In genomic region chr14:20639918-20640619, GRCm38 (mm10) we compare ENCODE assay signal across 8 mouse cellular contexts. TPM values are rescaled to one million over a fixed set of nuclear protein-coding genes. Genes with fewer than 3 reads are reported as not detected.
DNase-seq lines count a peak whose midpoint lies in the region; ATAC-seq and TF ChIP-seq lines count a peak whose summit lies in the region.

No protein-coding gene starts in this region.

- H3K4me3 ChIP-seq in heart, embryonic 13.5 days, result peak overlapping the region; percentile 91
- peak overlapping the region; percentile 94 for H3K4me3 ChIP-seq in E14TG2a.4 (replicated peaks; ENCODE audit: low read length)
- peak overlapping the region; percentile 50 for H3K4me3 ChIP-seq in cortical plate, adult 2 months (ENCODE audit: insufficient read depth, low read length)
- peak overlapping the region; percentile 80 for H3K4me3 ChIP-seq in hindbrain, embryonic 16.5 days (ENCODE audit: low read length)
- peak overlapping the region; percentile 88 for H3K4me3 ChIP-seq in midbrain, embryonic 12.5 days

- peak overlapping the region; percentile 93 for H3K27ac ChIP-seq in heart, embryonic 13.5 days (replicated peaks)
- H3K27ac ChIP-seq in cortical plate, adult 2 months (ENCODE audit: insufficient read depth, low read length), result 0 out of 2 replicates have a peak overlapping the region, but pooled peaks have one; percentile 18
- H3K27ac ChIP-seq in hindbrain, embryonic 16.5 days (ENCODE audit: low read depth, low read length), result peak overlapping the region; percentile 94
- H3K27ac ChIP-seq in midbrain, embryonic 12.5 days (replicated peaks), result peak overlapping the region; percentile 90

- H3K36me3 ChIP-seq in heart, embryonic 13.5 days, result no peaks in the 10 kb centered on the region
- peaks cover 9% of the 10 kb centered on the region; the same call in 1 of the 2 replicates for H3K36me3 ChIP-seq in E14TG2a.4 (ENCODE audit: insufficient read depth, low read length)
- no peaks in the 10 kb centered on the region for H3K36me3 ChIP-seq in hindbrain, embryonic 16.5 days (ENCODE audit: control insufficient read depth, insufficient read depth, low read length)
- H3K36me3 ChIP-seq in midbrain, embryonic 12.5 days, result no peaks in the 10 kb centered on the region; the same call in 1 of the 2 replicates

- TF ChIP-seq CTCF in E14TG2a.4 (conservative IDR thresholded peaks at IDR 0.05; ENCODE audit: low read length), result no peak
- no peak for TF ChIP-seq CTCF in cortical plate, adult 2 months (IDR thresholded peaks at IDR 0.05; ENCODE audit: extremely low read depth, insufficient read depth, low read length)

- DNase-seq in heart, adult 18-20 months, result no peak
- peak; percentile 55 to 62 for DNase-seq in thymus, postnatal 10 days (ENCODE audit: low spot score in 2 of 2)
- no peak for DNase-seq in layer of hippocampus, postnatal 10 days (ENCODE audit: low spot score in 2 of 2)

- H3K9me3 ChIP-seq in heart, embryonic 13.5 days, result no peaks in the 10 kb centered on the region
- no peaks in the 10 kb centered on the region for H3K9me3 ChIP-seq in E14TG2a.4 (ENCODE audit: low read length)
- H3K9me3 ChIP-seq in hindbrain, embryonic 16.5 days (ENCODE audit: control insufficient read depth, low read length), result no peaks in the 10 kb centered on the region
- no peaks in the 10 kb centered on the region for H3K9me3 ChIP-seq in midbrain, embryonic 12.5 days

- H3K27me3 ChIP-seq in heart, embryonic 13.5 days (replicated peaks), result no peaks in the 10 kb centered on the region
- H3K27me3 ChIP-seq in E14TG2a.4 (ENCODE audit: insufficient read depth, low read length), result no peaks in the 10 kb centered on the region
- H3K27me3 ChIP-seq in hindbrain, embryonic 16.5 days (replicated peaks; ENCODE audit: control insufficient read depth, insufficient read depth, low read length), result no peaks in the 10 kb centered on the region
- H3K27me3 ChIP-seq in midbrain, embryonic 12.5 days, result no peaks in the 10 kb centered on the region

- H3K4me1 ChIP-seq in heart, embryonic 13.5 days, result peaks cover 17% of the 10 kb centered on the region
- H3K4me1 ChIP-seq in E14TG2a.4 (replicated peaks; ENCODE audit: low read depth, low read length), result peaks cover 45% of the 10 kb centered on the region
- H3K4me1 ChIP-seq in cortical plate, adult 2 months (ENCODE audit: control insufficient read depth, insufficient read depth, low read length), result peaks cover 1% of the 10 kb centered on the region
- H3K4me1 ChIP-seq in hindbrain, embryonic 16.5 days (ENCODE audit: control insufficient read depth, insufficient read depth, low read depth, low read length), result peaks cover 4% of the 10 kb centered on the region
- 0 out of 2 replicates have a peak, but pooled peaks cover 8% of the 10 kb centered on the region for H3K4me1 ChIP-seq in midbrain, embryonic 12.5 days

- peak overlapping the region; percentile 89 for H3K9ac ChIP-seq in heart, embryonic 13.5 days
- peak overlapping the region; percentile 84 for H3K9ac ChIP-seq in hindbrain, embryonic 16.5 days (ENCODE audit: low read depth, low read length)
- H3K9ac ChIP-seq in midbrain, embryonic 12.5 days (replicated peaks), result peak overlapping the region; percentile 87

- H3K4me2 ChIP-seq in heart, embryonic 13.5 days, result peak overlapping the region; percentile 92
- H3K4me2 ChIP-seq in hindbrain, embryonic 16.5 days (ENCODE audit: low read length), result peak overlapping the region; percentile 90
- peak overlapping the region; percentile 81 for H3K4me2 ChIP-seq in midbrain, embryonic 12.5 days (replicated peaks)

- WGBS in heart, embryonic 13.5 days, result 4% methylated on average over 16 of the region's 16 CpGs
- 1% methylated on average over 16 of the region's 16 CpGs for WGBS in hindbrain, embryonic 16.5 days
- WGBS in midbrain, embryonic 12.5 days, result 2% methylated on average over 16 of the region's 16 CpGs

- ATAC-seq in heart, embryonic 13.5 days (ENCODE audit: extremely low read depth, insufficient number of reproducible peaks, low FRiP score, low TSS enrichment), result peak; percentile 55; the same call in 1 of the 2 replicates
- peak; percentile 64 for ATAC-seq in hindbrain, embryonic 16.5 days
- ATAC-seq in midbrain, embryonic 12.5 days (ENCODE audit: low FRiP score, low read depth), result peak; percentile 57

- TF ChIP-seq POLR2A in cortical plate, adult 2 months (IDR thresholded peaks at IDR 0.05; ENCODE audit: extremely low read depth, insufficient read depth, low read length), result no peak

RNA-seq across cellular contexts. Expression of gene Usp54, which starts 0.8 kb away (rescaled TPM):
- 3.9 and 5.5 TPM in 2 replicates for polyA plus RNA-seq in heart, embryonic 13.5 days (2015; fragmentation: Nextera tagmentation; extraction: Ambion mirVana)
- total RNA-seq in heart, adult 18-20 months (2021), result 10 to 100 TPM; 12.0 to 14.4 TPM
- 47.8 and 49.8 TPM in 2 replicates for polyA plus RNA-seq in cortical plate, adult 2 months (2012; rRNA removed)
- 8.7 and 10.6 TPM in 2 replicates for polyA plus RNA-seq in hindbrain, embryonic 16.5 days (2015; fragmentation: Nextera tagmentation; extraction: Ambion mirVana)
- 16.6 and 18.6 TPM in 2 replicates for polyA plus RNA-seq in midbrain, embryonic 12.5 days (2016; fragmentation: Nextera tagmentation; extraction: Ambion mirVana)
- total RNA-seq in layer of hippocampus, postnatal 10 days (2021), result 10 to 100 TPM; 27.8 to 29.2 TPM

RNA-seq across cellular contexts. Expression of gene Myoz1, which starts 16.3 kb away (rescaled TPM):
- polyA plus RNA-seq in heart, embryonic 13.5 days (2015; fragmentation: Nextera tagmentation; extraction: Ambion mirVana), result 14.3 and 19.2 TPM in 2 replicates
- total RNA-seq in heart, adult 18-20 months (2021), result under 1 TPM; 0.35 to 0.54 TPM
- polyA plus RNA-seq in cortical plate, adult 2 months (2012; rRNA removed), result not detected in 2 replicates
- 0.15 and 3.7 TPM in 2 replicates for polyA plus RNA-seq in hindbrain, embryonic 16.5 days (2015; fragmentation: Nextera tagmentation; extraction: Ambion mirVana)
- polyA plus RNA-seq in midbrain, embryonic 12.5 days (2016; fragmentation: Nextera tagmentation; extraction: Ambion mirVana), result 0.14 TPM in 1 of 2 replicates, not detected in the other
- total RNA-seq in layer of hippocampus, postnatal 10 days (2021), result under 1 TPM in 1 of 2 experiments, not detected in 1; 0.39 TPM

RNA-seq across cellular contexts. Expression of gene Synpo2l, which starts 28.1 kb away (rescaled TPM):
- polyA plus RNA-seq in heart, embryonic 13.5 days (2015; fragmentation: Nextera tagmentation; extraction: Ambion mirVana), result 131 and 134 TPM in 2 replicates
- 10 to 100 TPM; 87.3 to 87.9 TPM for total RNA-seq in heart, adult 18-20 months (2021)
- 0.11 and 0.19 TPM in 2 replicates for polyA plus RNA-seq in cortical plate, adult 2 months (2012; rRNA removed)
- polyA plus RNA-seq in hindbrain, embryonic 16.5 days (2015; fragmentation: Nextera tagmentation; extraction: Ambion mirVana), result 0.23 and 1.6 TPM in 2 replicates
- polyA plus RNA-seq in midbrain, embryonic 12.5 days (2016; fragmentation: Nextera tagmentation; extraction: Ambion mirVana), result 0.24 and 0.43 TPM in 2 replicates
- total RNA-seq in layer of hippocampus, postnatal 10 days (2021), result under 1 TPM; 0.21 to 0.29 TPM

RNA-seq across cellular contexts. Expression of gene Sec24c, which starts 34.0 kb away (rescaled TPM):
- polyA plus RNA-seq in heart, embryonic 13.5 days (2015; fragmentation: Nextera tagmentation; extraction: Ambion mirVana), result 68.8 and 69.5 TPM in 2 replicates
- 10 to 100 TPM; 95.8 to 97.9 TPM for total RNA-seq in heart, adult 18-20 months (2021)
- polyA plus RNA-seq in cortical plate, adult 2 months (2012; rRNA removed), result 77.2 and 79.3 TPM in 2 replicates
- 80.6 and 103 TPM in 2 replicates for polyA plus RNA-seq in hindbrain, embryonic 16.5 days (2015; fragmentation: Nextera tagmentation; extraction: Ambion mirVana)
- 97.5 and 99.5 TPM in 2 replicates for polyA plus RNA-seq in midbrain, embryonic 12.5 days (2016; fragmentation: Nextera tagmentation; extraction: Ambion mirVana)
- 100 to 1,000 TPM; 108 to 109 TPM for total RNA-seq in layer of hippocampus, postnatal 10 days (2021)

RNA-seq across cellular contexts. Expression of gene Fut11, which starts 54.7 kb away (rescaled TPM):
- polyA plus RNA-seq in heart, embryonic 13.5 days (2015; fragmentation: Nextera tagmentation; extraction: Ambion mirVana), result 15.3 and 17.4 TPM in 2 replicates
- total RNA-seq in heart, adult 18-20 months (2021), result 1 to 10 TPM; 4.6 to 6.1 TPM
- polyA plus RNA-seq in cortical plate, adult 2 months (2012; rRNA removed), result 14.9 and 16.3 TPM in 2 replicates
- 29.1 and 30.1 TPM in 2 replicates for polyA plus RNA-seq in hindbrain, embryonic 16.5 days (2015; fragmentation: Nextera tagmentation; extraction: Ambion mirVana)
- polyA plus RNA-seq in midbrain, embryonic 12.5 days (2016; fragmentation: Nextera tagmentation; extraction: Ambion mirVana), result 26.8 and 27.0 TPM in 2 replicates
- total RNA-seq in layer of hippocampus, postnatal 10 days (2021), result 10 to 100 TPM; 19.5 TPM

Comparison
In these comparisons a context has a peak if more than half of its experiments do, and no peak if none do; other contexts are left out.
1. H3K27ac ChIP-seq: peak in every context shown above with its lines; median percentile 94 in hindbrain, embryonic 16.5 days; 93 in heart, embryonic 13.5 days; 90 in midbrain, embryonic 12.5 days; 18 in cortical plate, adult 2 months.
2. DNase-seq: peak in thymus, postnatal 10 days (2 of 2); none in heart, adult 18-20 months (0 of 2) and layer of hippocampus, postnatal 10 days (0 of 2).
3. RNA of gene Synpo2l, which starts 28.1 kb away (polyA plus RNA-seq): 131 to 134 TPM in heart, embryonic 13.5 days; 0.24 to 0.43 TPM in midbrain, embryonic 12.5 days, 0.23 to 1.6 TPM in hindbrain, embryonic 16.5 days and 0.11 to 0.19 TPM in cortical plate, adult 2 months; every median in the first group is over 10 times any median in the second.
4. Peak in every context shown above with its lines, with median percentiles within 50 percentile points of each other: ATAC-seq, H3K4me2 ChIP-seq, H3K4me3 ChIP-seq and H3K9ac ChIP-seq.